Mouse (Mus musculus): ENCODE measurements around the gene Pex6. TPM values are rescaled to one million over a fixed set of nuclear protein-coding genes. Genes with fewer than 3 reads are reported as not detected.

The Pex6 gene
- polyA plus RNA-seq, 2 experiments, result 5.3 to 9.3 TPM

- H3K4me3 ChIP-seq (ENCODE audit: insufficient read depth in 1 of 2, low read depth in 2 of 2, low read length in 2 of 2), result peak overlapping the region; percentile 82 to 94
- no peaks in the 10 kb centered on the region for H3K36me3 ChIP-seq (replicated peaks; ENCODE audit: control insufficient read depth, insufficient read depth, low read depth)
- TF ChIP-seq EP300 (IDR thresholded peaks at IDR 0.05; ENCODE audit: low read depth), result no peak
- no peak for TF ChIP-seq CTCF (IDR thresholded peaks at IDR 0.05; ENCODE audit: low read depth)
- no peaks in the 10 kb centered on the region for H3K9me3 ChIP-seq (ENCODE audit: control insufficient read depth, low read length)
- peak overlapping the region; percentile 73 for H3K4me2 ChIP-seq (ENCODE audit: low read depth)
- DNase-seq (ENCODE audit: low read depth in 3 of 3, low spot score in 3 of 3), result no peak
- H3K9ac ChIP-seq (replicated peaks), result peak overlapping the region; percentile 83
- H3K27ac ChIP-seq, result peak overlapping the region; percentile 57
- 3% methylated on average over 40 of the region's 41 CpGs for WGBS (ENCODE audit: insufficient replicate concordance)
- peaks cover 4 to 23% of the 10 kb centered on the region in 2 experiments for H3K4me1 ChIP-seq (replicated peaks; ENCODE audit: control insufficient read depth in 2 of 2, insufficient read depth in 2 of 2, low read length in 1 of 2)
- no peaks in the 10 kb centered on the region for H3K27me3 ChIP-seq (ENCODE audit: control insufficient read depth, insufficient read depth, low read length)
- ATAC-seq (ENCODE audit: insufficient read depth), result peak; percentile 65; the same call in 1 of the 2 replicates
These were observed 7.0 kb upstream of the Pex6 start for GRCm38 (mm10) chr17:46703971-46704886.

GRCm38 (mm10) chr17:46704887-46705835 lies 6.1 kb upstream of the Pex6 start, which contains the start of gene Ppp2r5d:
TSS of gene Ppp2r5d (minus strand) at chr17:46705111.
- peak within 1 kb of the TSS; percentile 82 to 94 for H3K4me3 ChIP-seq (ENCODE audit: insufficient read depth in 1 of 2, low read depth in 2 of 2, low read length in 2 of 2)
- peak within 1 kb of the TSS; percentile 73 for H3K4me2 ChIP-seq (ENCODE audit: low read depth)
- peak; percentile 98 to 99 (median 98) for DNase-seq (ENCODE audit: low read depth in 3 of 3, low spot score in 3 of 3)
- H3K9me3 ChIP-seq (ENCODE audit: control insufficient read depth, low read length), result no peaks in the 10 kb centered on the region
- WGBS (ENCODE audit: insufficient replicate concordance), result 2% methylated on average over 48 of the region's 48 CpGs
- H3K9ac ChIP-seq (replicated peaks), result peak within 1 kb of the TSS; percentile 83
- peaks cover 4 to 23% of the 10 kb centered on the region in 2 experiments for H3K4me1 ChIP-seq (replicated peaks; ENCODE audit: control insufficient read depth in 2 of 2, insufficient read depth in 2 of 2, low read length in 1 of 2)
- peak within 1 kb of the TSS; percentile 58 for H3K27ac ChIP-seq
- peak; percentile 95 for ATAC-seq (ENCODE audit: insufficient read depth)
- TF ChIP-seq CTCF (IDR thresholded peaks at IDR 0.05; ENCODE audit: low read depth), result no peak
- no peak for TF ChIP-seq EP300 (IDR thresholded peaks at IDR 0.05; ENCODE audit: low read depth)
- H3K27me3 ChIP-seq (ENCODE audit: control insufficient read depth, insufficient read depth, low read length), result no peaks in the 10 kb centered on the region
- H3K36me3 ChIP-seq (replicated peaks; ENCODE audit: control insufficient read depth, insufficient read depth, low read depth), result no peaks in the 10 kb centered on the region

- H3K27me3 ChIP-seq (ENCODE audit: control insufficient read depth, insufficient read depth, low read length), result no peaks in the 10 kb centered on the region
- H3K9me3 ChIP-seq (ENCODE audit: control insufficient read depth, low read length), result no peaks in the 10 kb centered on the region
- no peak overlapping the region for H3K4me3 ChIP-seq (ENCODE audit: insufficient read depth in 1 of 2, low read depth in 2 of 2, low read length in 2 of 2)
- peaks cover 4 to 23% of the 10 kb centered on the region in 2 experiments for H3K4me1 ChIP-seq (replicated peaks; ENCODE audit: control insufficient read depth in 2 of 2, insufficient read depth in 2 of 2, low read length in 1 of 2)
- no peak for ATAC-seq (ENCODE audit: insufficient read depth)
- no peaks in the 10 kb centered on the region for H3K36me3 ChIP-seq (replicated peaks; ENCODE audit: control insufficient read depth, insufficient read depth, low read depth)
- 82% methylated on average over 14 of the region's 14 CpGs for WGBS (ENCODE audit: insufficient replicate concordance)
- H3K4me2 ChIP-seq (ENCODE audit: low read depth), result no peak overlapping the region
- DNase-seq (ENCODE audit: low read depth in 3 of 3, low spot score in 3 of 3), result no peak
- TF ChIP-seq CTCF (IDR thresholded peaks at IDR 0.05; ENCODE audit: low read depth) (0 out of 2 replicates have a peak, but pooled peaks have one; percentile 2), EP300 (IDR thresholded peaks at IDR 0.05; ENCODE audit: low read depth) (no peak)
- H3K27ac ChIP-seq, result no peak overlapping the region
- H3K9ac ChIP-seq (replicated peaks), result no peak overlapping the region
These were observed 4.7 kb upstream of the Pex6 start for GRCm38 (mm10) chr17:46706375-46707089.

GRCm38 (mm10) chr17:46711612-46712271 lies 479 bp downstream of the Pex6 start:
- Histone ChIP-seq H3K27me3 (ENCODE audit: control insufficient read depth, insufficient read depth, low read length) (no peaks in the 10 kb centered on the region), H3K36me3 (replicated peaks; ENCODE audit: control insufficient read depth, insufficient read depth, low read depth) (peaks cover 12% of the 10 kb centered on the region)

More at GRCm38 (mm10) chr17:46711612-46712271, 479 bp downstream of the Pex6 start:
- WGBS (ENCODE audit: insufficient replicate concordance), result under 1% methylated on average over 74 of the region's 76 CpGs
- no peak for TF ChIP-seq EP300 (IDR thresholded peaks at IDR 0.05; ENCODE audit: low read depth)
- TF ChIP-seq CTCF (IDR thresholded peaks at IDR 0.05; ENCODE audit: low read depth), result no peak
- peak overlapping the region; percentile 71 for H3K9ac ChIP-seq (replicated peaks)
- no peaks in the 10 kb centered on the region for H3K9me3 ChIP-seq (ENCODE audit: control insufficient read depth, low read length)
- H3K4me2 ChIP-seq (ENCODE audit: low read depth), result peak overlapping the region; percentile 92
- DNase-seq (ENCODE audit: low read depth in 3 of 3, low spot score in 3 of 3), result no peak
- H3K27ac ChIP-seq, result no peak overlapping the region
- peaks cover 3 to 8% of the 10 kb centered on the region in 2 experiments; a peak in 3 of 4 replicates for H3K4me1 ChIP-seq (replicated peaks; ENCODE audit: control insufficient read depth in 2 of 2, insufficient read depth in 2 of 2, low read length in 1 of 2)
- H3K4me3 ChIP-seq (ENCODE audit: insufficient read depth in 1 of 2, low read depth in 2 of 2, low read length in 2 of 2), result peak overlapping the region; percentile 78 to 97
- ATAC-seq (ENCODE audit: insufficient read depth), result peak; percentile 56
